Mouse (Mus musculus): Measurements from ENCODE around the gene Tbc1d22a. TPM values are rescaled to one million over a fixed set of nuclear protein-coding genes. Genes with fewer than 3 reads are reported as not detected.

Tbc1d22a gene
- total and polyA plus RNA-seq, 3 experiments, result 15.1 to 21.1 TPM; not detected in 1

DNA sequence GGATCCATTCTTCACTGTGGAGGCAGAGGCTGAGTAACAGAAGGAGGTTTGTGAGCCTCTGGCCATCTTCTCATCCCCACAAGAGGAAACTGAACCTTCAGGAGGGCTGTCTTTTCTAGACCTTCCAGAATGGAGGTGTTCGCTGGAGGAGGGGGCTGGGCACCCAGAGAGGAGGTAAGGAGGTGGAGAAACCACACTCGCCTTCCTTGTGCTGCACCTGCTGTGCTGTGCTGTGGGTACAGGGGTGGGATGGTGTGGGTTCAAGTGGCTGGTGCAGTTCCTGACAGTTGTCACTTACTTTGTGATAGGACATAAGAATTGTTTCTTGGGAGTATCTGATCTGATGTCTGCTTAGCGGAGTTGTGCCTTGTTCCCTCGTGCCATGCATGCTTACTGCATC, 118.9 kb downstream of the Tbc1d22a start:
- no peaks in the 10 kb centered on the region for H3K79me2 ChIP-seq (ENCODE audit: control insufficient read depth, insufficient read depth, low read length, poor library complexity)
- no peaks in the 10 kb centered on the region for H3K4me1 ChIP-seq (ENCODE audit: control insufficient read depth in 1 of 2, insufficient read depth in 2 of 2, low read length in 2 of 2)
- TF ChIP-seq ZC3H11A (IDR thresholded peaks at IDR 0.05; ENCODE audit: low read depth, low read length), result no peak
- no peak for TF ChIP-seq KAT2A (conservative IDR thresholded peaks at IDR 0.05; ENCODE audit: low read depth, low read length)
- no peak for TF ChIP-seq ZMIZ1 (IDR thresholded peaks at IDR 0.05; ENCODE audit: low read depth, low read length)
- TF ChIP-seq MYB (IDR thresholded peaks at IDR 0.05; ENCODE audit: low read depth, low read length), result no peak
- no peak for TF ChIP-seq POLR2AphosphoS5 (IDR thresholded peaks at IDR 0.05; ENCODE audit: borderline replicate concordance, low read depth, low read length)
- no peak for TF ChIP-seq CTCF (IDR thresholded peaks at IDR 0.05 in 2 of 3, conservative IDR thresholded peaks at IDR 0.05 in 1 of 3; ENCODE audit: control insufficient read depth in 1 of 3, insufficient read depth in 1 of 3, low read depth in 2 of 3, low read length in 3 of 3, poor library complexity in 1 of 3, severe bottlenecking in 1 of 3)
- H3K9me3 ChIP-seq (replicated peaks; ENCODE audit: insufficient read depth, low read length), result no peaks in the 10 kb centered on the region
- H3K4me3 ChIP-seq (ENCODE audit: control insufficient read depth in 1 of 2, insufficient read depth in 1 of 2, low read depth in 2 of 2, low read length in 2 of 2), result no peak overlapping the region
- no peak overlapping the region for H3K9ac ChIP-seq (ENCODE audit: control insufficient read depth, low read depth, low read length, poor library complexity, severe bottlenecking)
- no peak overlapping the region for H3K27ac ChIP-seq (ENCODE audit: control insufficient read depth, low read depth, low read length)
- no peaks in the 10 kb centered on the region for H3K27me3 ChIP-seq (ENCODE audit: control insufficient read depth in 1 of 2, insufficient read depth in 2 of 2, low read length in 2 of 2)
- no peak for DNase-seq (ENCODE audit: low read depth, low spot score)
- no peaks in the 10 kb centered on the region for H3K36me3 ChIP-seq (ENCODE audit: control insufficient read depth in 1 of 2, insufficient read depth in 2 of 2, low read length in 2 of 2)

DNA sequence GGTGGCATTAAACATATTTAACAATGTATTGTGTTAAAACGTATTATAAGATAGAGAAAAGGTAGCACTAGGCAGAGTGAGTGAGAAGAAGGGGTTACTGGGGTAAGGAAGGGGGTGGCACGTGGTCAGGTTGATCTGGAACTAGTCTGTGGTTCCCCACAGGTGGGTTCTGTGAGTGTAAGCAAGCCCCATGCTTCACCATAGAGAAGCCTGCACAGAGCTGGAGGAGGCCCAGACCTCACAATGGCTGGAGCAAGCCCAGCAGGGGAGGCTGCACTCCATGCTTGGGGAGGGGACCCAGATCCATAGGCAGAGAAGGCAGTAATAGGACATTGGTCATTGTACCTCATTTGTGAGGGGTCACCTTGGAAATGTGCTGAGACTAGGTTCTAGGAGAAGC, 119.3 kb downstream of the Tbc1d22a start:
- no peak for DNase-seq (ENCODE audit: low read depth, low spot score)
- Histone ChIP-seq H3K9ac (ENCODE audit: control insufficient read depth, low read depth, low read length, poor library complexity, severe bottlenecking) (no peak overlapping the region), H3K79me2 (ENCODE audit: control insufficient read depth, insufficient read depth, low read length, poor library complexity) (no peaks in the 10 kb centered on the region), H3K36me3 (ENCODE audit: control insufficient read depth in 1 of 2, insufficient read depth in 2 of 2, low read length in 2 of 2) (no peaks in the 10 kb centered on the region), H3K4me1 (ENCODE audit: control insufficient read depth in 1 of 2, insufficient read depth in 2 of 2, low read length in 2 of 2) (no peaks in the 10 kb centered on the region), H3K9me3 (replicated peaks; ENCODE audit: insufficient read depth, low read length) (no peaks in the 10 kb centered on the region), H3K27ac (ENCODE audit: control insufficient read depth, low read depth, low read length) (no peak overlapping the region), H3K4me3 (ENCODE audit: control insufficient read depth in 1 of 2, insufficient read depth in 1 of 2, low read depth in 2 of 2, low read length in 2 of 2) (no peak overlapping the region), H3K27me3 (ENCODE audit: control insufficient read depth in 1 of 2, insufficient read depth in 2 of 2, low read length in 2 of 2) (no peaks in the 10 kb centered on the region)
- TF ChIP-seq SMC3 (IDR thresholded peaks at IDR 0.05; ENCODE audit: low read depth, low read length), result no peak
- no peak for TF ChIP-seq CTCF (IDR thresholded peaks at IDR 0.05 in 2 of 3, conservative IDR thresholded peaks at IDR 0.05 in 1 of 3; ENCODE audit: control insufficient read depth in 1 of 3, insufficient read depth in 1 of 3, low read depth in 2 of 3, low read length in 3 of 3, poor library complexity in 1 of 3, severe bottlenecking in 1 of 3)
- TF ChIP-seq MYC (IDR thresholded peaks at IDR 0.05; ENCODE audit: low read depth, low read length), result no peak
- TF ChIP-seq UBTF (IDR thresholded peaks at IDR 0.05; ENCODE audit: borderline replicate concordance, insufficient read depth, low read depth, low read length), result no peak
- no peak for TF ChIP-seq MXI1 (IDR thresholded peaks at IDR 0.05; ENCODE audit: low read depth, low read length)
- TF ChIP-seq BHLHE40 (IDR thresholded peaks at IDR 0.05; ENCODE audit: borderline replicate concordance, low read depth, low read length), result no peak
- no peak for TF ChIP-seq E2F4 (IDR thresholded peaks at IDR 0.05; ENCODE audit: borderline replicate concordance, low read depth, low read length)
- no peak for TF ChIP-seq SIN3A (IDR thresholded peaks at IDR 0.05; ENCODE audit: low read length)
- TF ChIP-seq ZMIZ1 (IDR thresholded peaks at IDR 0.05; ENCODE audit: low read depth, low read length), result no peak
- no peak for TF ChIP-seq MAX (IDR thresholded peaks at IDR 0.05; ENCODE audit: low read length)
- TF ChIP-seq CHD2 (IDR thresholded peaks at IDR 0.05; ENCODE audit: low read length), result no peak
- no peak for TF ChIP-seq RAD21 (IDR thresholded peaks at IDR 0.05; ENCODE audit: low read depth, low read length)
- no peak for TF ChIP-seq EP300 (IDR thresholded peaks at IDR 0.05; ENCODE audit: low read depth in 1 of 2, low read length in 2 of 2)
- TF ChIP-seq MYB (IDR thresholded peaks at IDR 0.05; ENCODE audit: low read depth, low read length), result no peak
- no peak for TF ChIP-seq MEF2A (IDR thresholded peaks at IDR 0.05; ENCODE audit: extremely low read depth, insufficient replicate concordance, low read depth, low read length, poor library complexity, severe bottlenecking)
- TF ChIP-seq POLR2A (IDR thresholded peaks at IDR 0.05; ENCODE audit: control insufficient read depth in 1 of 2, insufficient read depth in 1 of 2, low read depth in 1 of 2, low read length in 2 of 2, poor library complexity in 1 of 2), result no peak
- TF ChIP-seq POLR2AphosphoS5 (IDR thresholded peaks at IDR 0.05; ENCODE audit: borderline replicate concordance, low read depth, low read length), result no peak
- TF ChIP-seq CHD1 (IDR thresholded peaks at IDR 0.05; ENCODE audit: low read depth, low read length), result no peak

Data from MEL (cell line).